Mouse (Mus musculus): ENCODE measurements around the gene Aars. TPM values are rescaled to one million over a fixed set of nuclear protein-coding genes. Genes with fewer than 3 reads are reported as not detected.
"Not testable (repeated sequence)": the region's sequence is repeated elsewhere in the genome, so short reads cannot be mapped to it uniquely, and the experiment has no call there.

Gene Aars
- polyA plus RNA-seq, 1 experiment, result 192 TPM

GRCm38 (mm10) chr8:111093865-111094718 lies 61.1 kb downstream of the Aars start, which contains the start of gene Pdpr:
TSS of gene Pdpr (plus strand) at chr8:111094630.
- Histone ChIP-seq H3K27ac (ENCODE audit: insufficient read depth, low read length) (no peak within 1 kb of the TSS), H3K4me3 (ENCODE audit: insufficient read depth, low read length) (peak within 1 kb of the TSS; percentile 93), H3K4me1 (ENCODE audit: control insufficient read depth, insufficient read depth, low read length) (peaks cover 3% of the 10 kb centered on the region; the same call in 1 of the 2 replicates)
- TF ChIP-seq POLR2A (IDR thresholded peaks at IDR 0.05; ENCODE audit: low read depth, low read length) (peak; percentile 40), CTCF (IDR thresholded peaks at IDR 0.05; ENCODE audit: borderline replicate concordance, insufficient read depth, low read length) (no peak)

GRCm38 (mm10) chr8:111094719-111095302 lies 61.9 kb downstream of the Aars start:
- peak overlapping the region; percentile 93 for H3K4me3 ChIP-seq (ENCODE audit: insufficient read depth, low read length)
- H3K27ac ChIP-seq (ENCODE audit: insufficient read depth, low read length); H3K4me1 ChIP-seq (ENCODE audit: control insufficient read depth, insufficient read depth, low read length): not testable (repeated sequence)

Other genes starting within 250 kb of the Aars start
- 2.7 and 5.0 TPM in 2 replicates for gene Il34, start 227.2 kb upstream of the Aars start, polyA plus RNA-seq (2011; ENCODE audit: insufficient read length, low read depth, missing spikeins)
- gene Cog4, start 186.5 kb upstream of the Aars start, polyA plus RNA-seq (2011; ENCODE audit: insufficient read length, low read depth, missing spikeins), result 44.9 and 49.1 TPM in 2 replicates
- 113 and 124 TPM in 2 replicates for gene Sf3b3, start 186.4 kb upstream of the Aars start, polyA plus RNA-seq (2011; ENCODE audit: insufficient read length, low read depth, missing spikeins)
- gene Fuk, start 130.7 kb upstream of the Aars start, polyA plus RNA-seq (2011; ENCODE audit: insufficient read length, low read depth, missing spikeins), result 7.0 and 8.4 TPM in 2 replicates
- 55.7 and 63.3 TPM in 2 replicates for gene St3gal2, start 113.2 kb upstream of the Aars start, polyA plus RNA-seq (2011; ENCODE audit: insufficient read length, low read depth, missing spikeins)
- gene Ddx19a, start 35.3 kb upstream of the Aars start, polyA plus RNA-seq (2011; ENCODE audit: insufficient read length, low read depth, missing spikeins), result 46.0 and 46.8 TPM in 2 replicates
- gene Ddx19b, start 1.4 kb upstream of the Aars start, polyA plus RNA-seq (2011; ENCODE audit: insufficient read length, low read depth, missing spikeins), result 7.8 and 8.5 TPM in 2 replicates
- gene Exosc6, start 23.2 kb downstream of the Aars start, polyA plus RNA-seq (2011; ENCODE audit: insufficient read length, low read depth, missing spikeins), result not detected in 2 replicates
- not detected in 2 replicates for gene Clec18a, start 59.3 kb downstream of the Aars start, polyA plus RNA-seq (2011; ENCODE audit: insufficient read length, low read depth, missing spikeins)
- gene Pdpr, start 61.5 kb downstream of the Aars start, polyA plus RNA-seq (2011; ENCODE audit: insufficient read length, low read depth, missing spikeins), result 15.1 and 18.5 TPM in 2 replicates
- 130 and 132 TPM in 2 replicates for gene Glg1, start 226.1 kb downstream of the Aars start, polyA plus RNA-seq (2011; ENCODE audit: insufficient read length, low read depth, missing spikeins)